Mouse (Mus musculus) heart, adult 2 months (tissue): Measurements from ENCODE around the gene Calm3. TPM values are rescaled to one million over a fixed set of nuclear protein-coding genes. Genes with fewer than 3 reads are reported as not detected.

Source experiments
- DNase-seq, 2 experiments: peaks; one replicate each; pipeline ENCODE4 v3.0.0; 2021
- H3K27ac ChIP-seq: fragments of 200-600 bp; 2 replicates; pipeline ENCODE4 v1.8.1; 2022
- H3K27me3 ChIP-seq: fragments of 200-500 bp; 2 replicates; pipeline ENCODE4 v1.6.1; 2012; ENCODE audit warnings: mild to moderate bottlenecking, low read length, inconsistent platforms, mixed read lengths; ENCODE audit not compliant: control insufficient read depth, insufficient read depth
- H3K36me3 ChIP-seq: fragments of 200-500 bp; 2 replicates; pipeline ENCODE4 v1.6.1; 2012; ENCODE audit warnings: low read length, inconsistent platforms; ENCODE audit not compliant: control insufficient read depth, insufficient read depth
- H3K4me1 ChIP-seq: fragments of 200-500 bp; 2 replicates; pipeline ENCODE4 v1.6.1; 2011; ENCODE audit warnings: low read length; ENCODE audit not compliant: control insufficient read depth, insufficient read depth
- H3K4me3 ChIP-seq: fragments of 200-600 bp; 2 replicates; pipeline ENCODE4 v1.8.1; 2022
- H3K79me2 ChIP-seq: fragments of 200-500 bp; replicated peaks from 2 replicates; pipeline ENCODE4 v1.6.1; 2012; ENCODE audit warnings: mild to moderate bottlenecking, inconsistent platforms, low read length, moderate library complexity, mixed read lengths; ENCODE audit not compliant: control insufficient read depth, insufficient read depth
- H3K9ac ChIP-seq: fragments of 200-500 bp; 2 replicates; pipeline ENCODE4 v1.6.1; 2012; ENCODE audit warnings: low read depth, mild to moderate bottlenecking, control low read depth, inconsistent platforms, low read length, mixed read lengths
- CTCF ChIP-seq: fragments of 200-600 bp; IDR thresholded peaks from 2 replicates; pipeline ENCODE4 v1.8.1; 2022; ENCODE audit warnings: antibody characterized with exemption, mild to moderate bottlenecking, moderate library complexity
- EP300 ChIP-seq: fragments of 200-500 bp; IDR thresholded peaks from 2 replicates; pipeline ENCODE4 v1.6.1; 2011; ENCODE audit warnings: low read depth, low read length, control low read depth; ENCODE audit not compliant: insufficient read depth
- POLR2A ChIP-seq: fragments of 200-500 bp; IDR thresholded peaks from 2 replicates; pipeline ENCODE4 v1.6.1; 2011; ENCODE audit warnings: mild to moderate bottlenecking, low read depth, low read length, control low read depth; ENCODE audit not compliant: insufficient read depth
- WGBS: fragments of 180-500 bp; shearing (Covaris S2); methylation state at CpG from one replicate; pipeline ENCODE4 v1.1.7; 2018; 5-methylcytosine and 5-hydroxymethylcytosine counted together
- intact Hi-C: fragments of 180-260 bp; cut with DNase I; formaldehyde crosslinking; loops from one replicate; pipeline ENCODE4 v1.15.1; 2025
- polyA plus RNA-seq: library from polyadenylated mRNA; depleted of rRNA; stranded (reverse); fragments of >200 nt; gene quantifications from 2 replicates; pipeline ENCODE4 v1.2.3, GENCODE M21; 2012
- total RNA-seq, 2 experiments: library from RNA; stranded (reverse); gene quantifications; 2 replicates each; pipeline ENCODE4 v1.2.3; 2021

The Calm3 gene
- total and polyA plus RNA-seq, 3 experiments, result 163 to 175 (median 168) TPM

GRCm38 (mm10) chr7:16944808-16945315 is 20.9 kb upstream of the Calm3 start:
- Histone ChIP-seq H3K4me1 (peaks cover 2% of the 10 kb centered on the region; the same call in 1 of the 2 replicates), H3K36me3 (no peaks in the 10 kb centered on the region), H3K4me3 (peak overlapping the region; percentile 59), H3K79me2 (no peaks in the 10 kb centered on the region), H3K27me3 (no peaks in the 10 kb centered on the region), H3K9ac (peak overlapping the region; percentile 84), H3K27ac (peak overlapping the region; percentile 56)
- intact Hi-C loops, result no loop called here
- 8% methylated on average over 22 of the region's 22 CpGs for WGBS
- TF ChIP-seq POLR2A (no peak), CTCF (no peak), EP300 (no peak)
- DNase-seq, result peak in 1 of 2 experiments; percentile 42

- Histone ChIP-seq H3K36me3 (no peaks in the 10 kb centered on the region), H3K9ac (peak within 1 kb of the TSS; percentile 84), H3K27ac (peak within 1 kb of the TSS; percentile 56), H3K27me3 (no peaks in the 10 kb centered on the region), H3K79me2 (no peaks in the 10 kb centered on the region), H3K4me1 (peaks cover 1% of the 10 kb centered on the region; the same call in 1 of the 2 replicates), H3K4me3 (peak within 1 kb of the TSS; percentile 59)
- DNase-seq, result peak; percentile 81 to 84
- no peak for TF ChIP-seq CTCF
- TF ChIP-seq POLR2A, result peak; percentile 44; the same call in 1 of the 2 replicates
- TF ChIP-seq EP300, result no peak
- WGBS, result 24% methylated on average over 36 of the region's 36 CpGs
- intact Hi-C loops, result no loop called here
Measured at GRCm38 (mm10) chr7:16944061-16944807, 20.3 kb upstream of the Calm3 start, which contains the start of gene Pnmal2. Gene Pnmal2 (plus strand): TSS chr7:16944682.

GRCm38 (mm10) chr7:16942861-16943260 is 18.9 kb upstream of the Calm3 start:
- Histone ChIP-seq H3K4me3 (no peak overlapping the region), H3K9ac (no peak overlapping the region), H3K36me3 (no peaks in the 10 kb centered on the region), H3K27ac (no peak overlapping the region), H3K4me1 (no peaks in the 10 kb centered on the region; the same call in 1 of the 2 replicates), H3K27me3 (no peaks in the 10 kb centered on the region), H3K79me2 (no peaks in the 10 kb centered on the region)
- no peak for DNase-seq
- TF ChIP-seq EP300 (no peak), POLR2A (no peak), CTCF (no peak)
- intact Hi-C loops, result no loop called here
- WGBS, result 71% methylated on average over 4 of the region's 4 CpGs

DNA sequence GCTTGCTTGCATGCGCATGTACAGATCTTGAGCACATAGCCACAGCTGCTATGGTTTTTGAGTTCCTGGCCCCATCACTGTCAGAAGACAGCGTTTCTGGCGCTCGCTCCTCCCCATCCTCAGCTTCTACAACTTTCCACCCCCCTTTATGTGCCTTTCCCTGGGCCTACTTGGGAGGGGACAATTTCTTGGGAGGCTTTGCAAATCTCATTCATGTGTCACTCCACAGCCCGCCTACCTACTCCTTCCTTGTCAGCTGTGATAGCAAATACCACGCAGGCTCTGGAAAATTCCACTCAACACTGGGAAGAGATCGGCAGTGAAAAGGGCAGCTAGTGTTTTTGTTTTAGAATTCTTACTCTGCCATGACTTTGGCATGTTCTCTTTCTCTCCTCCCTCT is 16.4 kb upstream of the Calm3 start:
- Histone ChIP-seq H3K79me2 (no peaks in the 10 kb centered on the region), H3K27me3 (no peaks in the 10 kb centered on the region), H3K4me3 (no peak overlapping the region), H3K36me3 (no peaks in the 10 kb centered on the region), H3K4me1 (no peaks in the 10 kb centered on the region; the same call in 1 of the 2 replicates), H3K27ac (no peak overlapping the region), H3K9ac (no peak overlapping the region)
- no peak for DNase-seq
- intact Hi-C loops, result no loop called here
- WGBS, result 44% methylated on average over 7 of the region's 7 CpGs
- TF ChIP-seq EP300 (no peak), POLR2A (no peak), CTCF (no peak)

DNA sequence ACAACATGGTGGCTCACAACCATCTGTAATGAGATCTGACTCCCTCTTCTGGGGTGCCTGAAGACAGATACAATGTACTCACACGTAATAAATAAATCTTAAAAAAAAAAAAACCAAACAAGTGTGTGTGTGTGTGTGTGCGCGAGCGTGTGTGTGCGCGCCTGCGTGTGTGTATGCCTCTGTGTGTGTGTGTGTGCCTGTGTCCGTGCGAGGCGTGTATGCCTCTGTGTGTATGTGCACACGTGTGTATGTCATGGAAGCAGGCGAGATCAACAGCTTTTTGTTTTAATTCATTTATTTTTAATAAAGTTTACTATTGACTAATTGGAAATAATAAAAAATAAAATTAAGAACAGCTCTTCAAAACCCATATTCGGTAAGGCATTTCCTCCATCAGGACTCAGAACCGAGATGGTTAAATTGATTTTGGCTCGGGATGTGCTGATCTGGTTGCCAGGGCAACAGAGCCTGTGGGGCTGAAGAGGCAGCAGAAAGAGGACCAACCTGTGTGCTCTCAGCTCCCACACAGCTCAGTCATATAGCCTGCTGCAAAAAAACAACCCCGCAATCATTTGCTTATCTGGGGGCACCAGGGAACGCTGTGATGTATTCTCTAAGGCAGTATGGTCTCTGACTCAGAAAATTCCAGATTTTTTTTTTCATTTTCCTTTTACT is 14.3 kb upstream of the Calm3 start:
- Histone ChIP-seq H3K27ac (no peak overlapping the region), H3K4me3 (no peak overlapping the region), H3K4me1 (no peaks in the 10 kb centered on the region; the same call in 1 of the 2 replicates), H3K27me3 (no peaks in the 10 kb centered on the region), H3K79me2 (no peaks in the 10 kb centered on the region), H3K36me3 (no peaks in the 10 kb centered on the region), H3K9ac (no peak overlapping the region)
- intact Hi-C loops, result no loop called here
- no peak for TF ChIP-seq EP300
- 69% methylated on average over 17 of the region's 17 CpGs for WGBS
- no peak for DNase-seq

- no peaks in the 10 kb centered on the region for H3K27me3 ChIP-seq
- no peak overlapping the region for H3K27ac ChIP-seq
- DNase-seq, result no peak
- H3K4me1 ChIP-seq, result no peaks in the 10 kb centered on the region; the same call in 1 of the 2 replicates
- H3K4me3 ChIP-seq, result no peak overlapping the region
- no peaks in the 10 kb centered on the region for H3K36me3 ChIP-seq
- no peak overlapping the region for H3K9ac ChIP-seq
- intact Hi-C loops, result no loop called here
- 51% methylated on average over 4 of the region's 4 CpGs for WGBS
- TF ChIP-seq POLR2A (no peak), CTCF (peak; percentile 61)
- H3K79me2 ChIP-seq, result no peaks in the 10 kb centered on the region
Measured at GRCm38 (mm10) chr7:16937312-16937711, 13.4 kb upstream of the Calm3 start.
